Mouse (Mus musculus) hindbrain, embryonic 10.5 days (tissue): Measurements from ENCODE around the gene St8sia6. TPM values are rescaled to one million over a fixed set of nuclear protein-coding genes. Genes with fewer than 3 reads are reported as not detected.
"Not testable (repeated sequence)": the region's sequence is repeated elsewhere in the genome, so short reads cannot be mapped to it uniquely, and the experiment has no call there.

Source experiments
- DNase-seq: peaks from one replicate; pipeline ENCODE4 v3.0.0-alpha.2; 2017; ENCODE audit warnings: low spot score
- H3K27ac ChIP-seq: fragments of 300-500 bp; sonication (generic); 2 replicates; pipeline ENCODE4 v1.5.1; 2016; ENCODE audit warnings: mild to moderate bottlenecking, moderate library complexity
- H3K27me3 ChIP-seq: fragments of 300-500 bp; sonication (generic); 2 replicates; pipeline ENCODE4 v1.6.1; 2016; ENCODE audit warnings: mild to moderate bottlenecking; ENCODE audit not compliant: poor library complexity, insufficient read depth, severe bottlenecking
- H3K36me3 ChIP-seq: fragments of 300-500 bp; sonication (generic); 2 replicates; pipeline ENCODE4 v1.6.1; 2016; ENCODE audit warnings: mild to moderate bottlenecking, moderate library complexity
- H3K4me1 ChIP-seq: fragments of 300-500 bp; sonication (generic); replicated peaks from 2 replicates; pipeline ENCODE4 v1.6.1; 2016; ENCODE audit warnings: mild to moderate bottlenecking
- H3K4me3 ChIP-seq: fragments of 300-500 bp; sonication (generic); 2 replicates; pipeline ENCODE4 v1.5.1; 2016; ENCODE audit warnings: mild to moderate bottlenecking, moderate library complexity
- H3K9me3 ChIP-seq: fragments of 300-500 bp; sonication (generic); 2 replicates; pipeline ENCODE4 v1.6.1; 2016; ENCODE audit warnings: mild to moderate bottlenecking, moderate library complexity
- WGBS: fragments of 180-500 bp; shearing (Covaris S2); methylation state at CpG from one replicate; pipeline ENCODE4 v1.1.7; 2016; 5-methylcytosine and 5-hydroxymethylcytosine counted together
- polyA plus RNA-seq: library from polyadenylated mRNA; unstranded; fragments of >200 nt; fragmentation: Nextera tagmentation; extraction: Ambion mirVana; gene quantifications from 2 replicates; pipeline ENCODE4 v1.2.1, GENCODE M21; 2016

The St8sia6 gene
- polyA plus RNA-seq, 1 experiment from 2014 or later, result 0.47 TPM

GRCm38 (mm10) chr2:13786577-13787168 is 7.2 kb downstream of the St8sia6 start:
- H3K27me3 ChIP-seq, result peaks cover 21% of the 10 kb centered on the region
- no peak overlapping the region for H3K27ac ChIP-seq
- 84% methylated on average over 1 of the region's 1 CpGs for WGBS
- no peaks in the 10 kb centered on the region for H3K9me3 ChIP-seq
- no peak overlapping the region for H3K4me3 ChIP-seq
- no peaks in the 10 kb centered on the region for H3K36me3 ChIP-seq
- DNase-seq, result no peak
- no peaks in the 10 kb centered on the region for H3K4me1 ChIP-seq

GRCm38 (mm10) chr2:13785992-13786391 is 7.9 kb downstream of the St8sia6 start:
- 79% methylated on average over 3 of the region's 3 CpGs for WGBS

DNA sequence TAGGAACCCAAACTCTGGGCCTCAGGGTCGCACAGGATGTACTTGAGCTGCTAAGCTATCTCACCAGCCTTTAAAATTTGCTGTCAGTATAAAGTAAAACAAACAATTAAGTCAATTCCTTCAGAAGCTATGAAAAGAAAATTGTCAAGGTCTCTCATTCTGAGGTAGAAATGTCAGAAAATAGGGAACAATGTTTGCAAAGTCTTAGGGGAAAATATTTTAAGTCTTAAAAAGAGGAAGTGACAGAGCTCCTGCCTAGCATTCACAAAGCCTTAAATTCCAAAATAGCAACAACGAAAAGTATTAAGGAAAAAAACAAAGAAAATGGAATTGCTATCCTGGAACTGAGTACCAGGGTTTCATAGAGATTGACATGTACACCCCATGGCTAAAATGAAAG is 8.6 kb downstream of the St8sia6 start:
- Histone ChIP-seq H3K27me3 (peaks cover 7% of the 10 kb centered on the region), H3K9me3 (no peaks in the 10 kb centered on the region), H3K4me3 (no peak overlapping the region), H3K36me3 (no peaks in the 10 kb centered on the region), H3K4me1 (no peaks in the 10 kb centered on the region), H3K27ac (no peak overlapping the region)
- WGBS, result 86% methylated on average over 2 of the region's 2 CpGs
- no peak for DNase-seq

More at GRCm38 (mm10) chr2:13785992-13786391, 7.9 kb downstream of the St8sia6 start:
- not testable (repeated sequence) for DNase-seq, H3K9me3 ChIP-seq, H3K27ac ChIP-seq, H3K4me1 ChIP-seq, H3K36me3 ChIP-seq, H3K4me3 ChIP-seq
- H3K27me3 ChIP-seq, result peaks cover 14% of the 10 kb centered on the region

GRCm38 (mm10) chr2:13784448-13784847 is 9.4 kb downstream of the St8sia6 start:
- Histone ChIP-seq H3K36me3 (no peaks in the 10 kb centered on the region), H3K4me1 (no peaks in the 10 kb centered on the region), H3K27me3 (no peaks in the 10 kb centered on the region), H3K4me3 (no peak overlapping the region), H3K27ac (no peak overlapping the region), H3K9me3 (no peaks in the 10 kb centered on the region)
- no peak for DNase-seq
- 84% methylated on average over 1 of the region's 1 CpGs for WGBS

- Histone ChIP-seq H3K27me3 (no peaks in the 10 kb centered on the region), H3K4me1 (no peaks in the 10 kb centered on the region), H3K9me3 (no peaks in the 10 kb centered on the region), H3K4me3 (no peak overlapping the region), H3K36me3 (no peaks in the 10 kb centered on the region), H3K27ac (no peak overlapping the region)
- no peak for DNase-seq
These were observed 16.8 kb downstream of the St8sia6 start for GRCm38 (mm10) chr2:13777032-13777431.

- H3K4me3 ChIP-seq, result no peak overlapping the region
- no peaks in the 10 kb centered on the region for H3K36me3 ChIP-seq
- no peaks in the 10 kb centered on the region for H3K9me3 ChIP-seq
- no peak overlapping the region for H3K27ac ChIP-seq
- H3K27me3 ChIP-seq, result no peaks in the 10 kb centered on the region
- no peaks in the 10 kb centered on the region for H3K4me1 ChIP-seq
- no peak for DNase-seq
- WGBS, result 80% methylated on average over 1 of the region's 1 CpGs
These were observed 17.4 kb downstream of the St8sia6 start for GRCm38 (mm10) chr2:13776453-13776852.

DNA sequence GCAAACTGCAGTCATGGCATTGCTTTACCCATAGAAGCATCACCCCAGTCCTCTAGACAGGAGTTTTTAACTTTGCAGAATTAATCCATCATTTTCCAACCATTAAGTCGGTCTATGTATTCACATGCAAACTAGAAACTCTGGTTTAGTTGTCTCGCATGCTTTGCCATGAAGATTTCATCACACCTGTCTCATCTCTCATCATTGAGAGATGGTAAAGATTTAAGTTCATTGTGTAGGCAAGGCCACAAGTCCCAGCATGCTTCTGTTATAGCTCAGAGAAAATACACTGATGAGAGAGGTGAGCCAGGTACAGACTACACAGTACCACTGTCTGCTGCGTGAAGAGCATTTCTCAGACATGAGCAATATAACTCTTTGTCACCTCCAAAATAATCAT is 18.8 kb downstream of the St8sia6 start:
- 88% methylated on average over 3 of the region's 3 CpGs for WGBS
- Histone ChIP-seq H3K27me3 (no peaks in the 10 kb centered on the region), H3K4me1 (no peaks in the 10 kb centered on the region), H3K4me3 (no peak overlapping the region), H3K27ac (no peak overlapping the region), H3K9me3 (no peaks in the 10 kb centered on the region), H3K36me3 (no peaks in the 10 kb centered on the region)
- DNase-seq, result no peak

- H3K4me1 ChIP-seq, result peaks cover 5% of the 10 kb centered on the region; the same call in 1 of the 2 replicates
- no peak overlapping the region for H3K4me3 ChIP-seq
- 80% methylated on average over 5 of the region's 5 CpGs for WGBS
- DNase-seq, result no peak
- no peaks in the 10 kb centered on the region for H3K36me3 ChIP-seq
- no peaks in the 10 kb centered on the region for H3K9me3 ChIP-seq
- H3K27ac ChIP-seq, result no peak overlapping the region
- H3K27me3 ChIP-seq, result no peaks in the 10 kb centered on the region
These were observed 25.3 kb downstream of the St8sia6 start for GRCm38 (mm10) chr2:13768524-13768923.

- H3K27ac ChIP-seq, result no peak overlapping the region
- H3K36me3 ChIP-seq, result no peaks in the 10 kb centered on the region
- H3K4me1 ChIP-seq, result peaks cover 5% of the 10 kb centered on the region; the same call in 1 of the 2 replicates
- 67% methylated on average over 9 of the region's 9 CpGs for WGBS
- no peak overlapping the region for H3K4me3 ChIP-seq
- H3K9me3 ChIP-seq, result no peaks in the 10 kb centered on the region
- no peak for DNase-seq
- H3K27me3 ChIP-seq, result no peaks in the 10 kb centered on the region
These were observed 26.1 kb downstream of the St8sia6 start for GRCm38 (mm10) chr2:13767532-13768411.

- Histone ChIP-seq H3K27ac (no peak overlapping the region), H3K4me3 (no peak overlapping the region), H3K36me3 (no peaks in the 10 kb centered on the region), H3K27me3 (no peaks in the 10 kb centered on the region), H3K9me3 (no peaks in the 10 kb centered on the region), H3K4me1 (no peaks in the 10 kb centered on the region)
- DNase-seq, result no peak
These were observed 33.5 kb downstream of the St8sia6 start for GRCm38 (mm10) chr2:13760366-13760765.

- H3K27ac ChIP-seq, result no peak overlapping the region
These were observed 36.5 kb downstream of the St8sia6 start for GRCm38 (mm10) chr2:13757412-13757811.

GRCm38 (mm10) chr2:13755733-13756132 is 38.1 kb downstream of the St8sia6 start:
- Histone ChIP-seq H3K4me3 (no peak overlapping the region), H3K9me3 (no peaks in the 10 kb centered on the region), H3K27ac (no peak overlapping the region), H3K27me3 (no peaks in the 10 kb centered on the region), H3K36me3 (no peaks in the 10 kb centered on the region), H3K4me1 (no peaks in the 10 kb centered on the region)
- DNase-seq, result no peak
- WGBS, result 81% methylated on average over 4 of the region's 4 CpGs

More at GRCm38 (mm10) chr2:13757412-13757811, 36.5 kb downstream of the St8sia6 start:
- H3K27me3 ChIP-seq, result no peaks in the 10 kb centered on the region
- no peak for DNase-seq
- H3K4me3 ChIP-seq, result no peak overlapping the region
- no peaks in the 10 kb centered on the region for H3K4me1 ChIP-seq
- no peaks in the 10 kb centered on the region for H3K9me3 ChIP-seq
- H3K36me3 ChIP-seq, result no peaks in the 10 kb centered on the region
- 90% methylated on average over 7 of the region's 7 CpGs for WGBS

DNA sequence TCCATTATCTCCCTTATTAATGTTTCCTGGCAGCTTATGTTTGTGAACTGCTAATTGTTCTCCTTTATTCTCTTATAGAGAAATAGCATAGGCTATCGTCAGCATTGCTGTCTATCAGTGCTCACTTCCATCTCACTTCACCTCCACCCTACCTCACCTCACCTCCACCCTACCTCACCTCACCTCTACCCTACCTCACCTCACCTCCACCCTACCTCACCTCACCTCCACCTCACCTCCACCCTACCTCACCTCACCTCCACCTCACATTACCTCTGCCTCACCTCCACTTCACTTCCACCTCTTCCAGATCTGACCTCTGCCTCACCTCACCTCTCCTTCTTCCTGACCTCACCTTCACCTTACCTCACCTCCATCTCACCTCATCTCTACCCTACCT is 42.2 kb downstream of the St8sia6 start:
- 73% methylated on average over 1 of the region's 1 CpGs for WGBS
- Histone ChIP-seq H3K4me3 (no peak overlapping the region), H3K36me3 (no peaks in the 10 kb centered on the region), H3K27ac (no peak overlapping the region), H3K27me3 (no peaks in the 10 kb centered on the region), H3K9me3 (no peaks in the 10 kb centered on the region), H3K4me1 (no peaks in the 10 kb centered on the region)
- no peak for DNase-seq
